Mouse (Mus musculus) stomach, embryonic 14.5 days (tissue): ENCODE measurements around the gene Mns1. TPM values are rescaled to one million over a fixed set of nuclear protein-coding genes. Genes with fewer than 3 reads are reported as not detected.
"Not testable (repeated sequence)": the region's sequence is repeated elsewhere in the genome, so short reads cannot be mapped to it uniquely, and the experiment has no call there.

ENCODE experiments used
- ATAC-seq: fragments of 200-750 bp; cut with Nextera tagmentation; 2 replicates; pipeline ENCODE4 v1.8.0; 2017; ENCODE audit warnings: low read depth, moderate TSS enrichment; ENCODE audit not compliant: insufficient number of reproducible peaks, insufficient read depth, low FRiP score
- H3K27ac ChIP-seq: fragments of 300-500 bp; sonication (generic); 2 replicates; pipeline ENCODE4 v1.5.1; 2014; ENCODE audit warnings: mild to moderate bottlenecking, low read length, moderate library complexity, mixed read lengths
- H3K27me3 ChIP-seq: fragments of 300-500 bp; sonication (generic); 2 replicates; pipeline ENCODE4 v1.6.1; 2014; ENCODE audit warnings: low read length, control low read depth, mixed read lengths; ENCODE audit not compliant: control insufficient read depth, insufficient read depth
- H3K36me3 ChIP-seq: fragments of 300-500 bp; sonication (generic); 2 replicates; pipeline ENCODE4 v1.6.1; 2014; ENCODE audit warnings: mild to moderate bottlenecking, control low read depth, low read length, moderate library complexity, mixed read lengths; ENCODE audit not compliant: control insufficient read depth, insufficient read depth
- H3K4me1 ChIP-seq: fragments of 300-500 bp; sonication (generic); 2 replicates; pipeline ENCODE4 v1.6.1; 2014; ENCODE audit warnings: low read length, control low read depth, mixed read lengths; ENCODE audit not compliant: control insufficient read depth, insufficient read depth
- H3K4me2 ChIP-seq: fragments of 300-500 bp; sonication (generic); replicated peaks from 2 replicates; pipeline ENCODE4 v1.6.1; 2014; ENCODE audit warnings: low read depth, low read length, control low read depth
- H3K4me3 ChIP-seq: fragments of 300-500 bp; sonication (generic); 2 replicates; pipeline ENCODE4 v1.5.1; 2014; ENCODE audit warnings: low read depth, low read length, control low read depth
- H3K9ac ChIP-seq: fragments of 300-500 bp; sonication (generic); replicated peaks from 2 replicates; pipeline ENCODE4 v1.6.1; 2014; ENCODE audit warnings: low read depth, mild to moderate bottlenecking, control low read depth, low read length, moderate library complexity, mixed read lengths
- H3K9me3 ChIP-seq: fragments of 300-500 bp; sonication (generic); 2 replicates; pipeline ENCODE4 v1.6.1; 2016; ENCODE audit warnings: low read depth, low read length, control low read depth; ENCODE audit not compliant: control insufficient read depth
- WGBS: fragments of 180-500 bp; shearing (Covaris S2); extraction: QIAGEN DNeasy Blood & Tissue Kit; methylation state at CpG from one replicate; pipeline ENCODE4 v1.1.7; 2014; 5-methylcytosine and 5-hydroxymethylcytosine counted together
- polyA plus RNA-seq: library from polyadenylated mRNA; unstranded; fragments of >200 nt; fragmentation: Nextera tagmentation; extraction: Ambion mirVana; gene quantifications from 2 replicates; pipeline ENCODE4 v1.2.1, GENCODE M21; 2014

Mns1 gene
- polyA plus RNA-seq, 1 experiment from 2014 or later = 22.6 TPM

- no peak for ATAC-seq
- WGBS = 56% methylated on average over 8 of the region's 8 CpGs
These were observed 3.4 kb downstream of the Mns1 start for GRCm38 (mm10) chr9:72440948-72441926.

GRCm38 (mm10) chr9:72441927-72442715, 4.3 kb downstream of the Mns1 start:
- no peak overlapping the region for H3K4me3 ChIP-seq
- no peaks in the 10 kb centered on the region for H3K9me3 ChIP-seq
- H3K4me1 ChIP-seq = peaks cover 10% of the 10 kb centered on the region; the same call in 1 of the 2 replicates
- no peaks in the 10 kb centered on the region for H3K27me3 ChIP-seq
- H3K27ac ChIP-seq = no peak overlapping the region
- no peak overlapping the region for H3K9ac ChIP-seq
- WGBS = 84% methylated on average over 10 of the region's 10 CpGs
- ATAC-seq = no peak
- H3K36me3 ChIP-seq = no peaks in the 10 kb centered on the region
- no peak overlapping the region for H3K4me2 ChIP-seq

More at GRCm38 (mm10) chr9:72440948-72441926, 3.4 kb downstream of the Mns1 start:
- H3K27ac ChIP-seq = no peak overlapping the region
- H3K4me1 ChIP-seq = peaks cover 10% of the 10 kb centered on the region; the same call in 1 of the 2 replicates
- H3K4me2 ChIP-seq = no peak overlapping the region
- H3K27me3 ChIP-seq = no peaks in the 10 kb centered on the region
- H3K9me3 ChIP-seq = no peaks in the 10 kb centered on the region
- H3K36me3 ChIP-seq = no peaks in the 10 kb centered on the region
- no peak overlapping the region for H3K4me3 ChIP-seq
- H3K9ac ChIP-seq = no peak overlapping the region

GRCm38 (mm10) chr9:72448026-72448425, 10.2 kb downstream of the Mns1 start:
- H3K4me3 ChIP-seq = no peak overlapping the region
- H3K4me1 ChIP-seq = no peaks in the 10 kb centered on the region
- no peaks in the 10 kb centered on the region for H3K27me3 ChIP-seq
- no peak overlapping the region for H3K9ac ChIP-seq
- H3K27ac ChIP-seq = no peak overlapping the region
- ATAC-seq = no peak
- 58% methylated on average over 8 of the region's 8 CpGs for WGBS
- peaks cover 4% of the 10 kb centered on the region for H3K36me3 ChIP-seq
- no peak overlapping the region for H3K4me2 ChIP-seq
- H3K9me3 ChIP-seq = no peaks in the 10 kb centered on the region

- H3K4me2 ChIP-seq = peak overlapping the region; percentile 22; the same call in 1 of the 2 replicates
- no peak overlapping the region for H3K4me3 ChIP-seq
These were observed 11.6 kb downstream of the Mns1 start for GRCm38 (mm10) chr9:72449367-72449766.

GRCm38 (mm10) chr9:72449841-72450240, 12.0 kb downstream of the Mns1 start:
- WGBS = 65% methylated on average over 2 of the region's 2 CpGs
- peaks cover 4% of the 10 kb centered on the region for H3K36me3 ChIP-seq
- H3K4me2 ChIP-seq = peak overlapping the region; percentile 22; the same call in 1 of the 2 replicates
- ATAC-seq = no peak
- no peak overlapping the region for H3K27ac ChIP-seq
- H3K9ac ChIP-seq = no peak overlapping the region
- no peaks in the 10 kb centered on the region for H3K27me3 ChIP-seq
- no peaks in the 10 kb centered on the region for H3K4me1 ChIP-seq
- H3K9me3 ChIP-seq = no peaks in the 10 kb centered on the region
- H3K4me3 ChIP-seq = no peak overlapping the region

More at GRCm38 (mm10) chr9:72449367-72449766, 11.6 kb downstream of the Mns1 start:
- Histone ChIP-seq H3K4me1 (no peaks in the 10 kb centered on the region), H3K27ac (no peak overlapping the region), H3K36me3 (peaks cover 4% of the 10 kb centered on the region), H3K27me3 (no peaks in the 10 kb centered on the region), H3K9me3 (no peaks in the 10 kb centered on the region), H3K9ac (no peak overlapping the region)
- ATAC-seq = no peak
- 64% methylated on average over 7 of the region's 7 CpGs for WGBS

GRCm38 (mm10) chr9:72450363-72450762, 12.6 kb downstream of the Mns1 start:
- Histone ChIP-seq H3K9ac (no peak overlapping the region), H3K27me3 (no peaks in the 10 kb centered on the region), H3K4me1 (no peaks in the 10 kb centered on the region), H3K4me3 (no peak overlapping the region), H3K36me3 (peaks cover 4% of the 10 kb centered on the region), H3K9me3 (no peaks in the 10 kb centered on the region), H3K4me2 (no peak overlapping the region), H3K27ac (no peak overlapping the region; the same call in 1 of the 2 replicates)
- no peak for ATAC-seq
- 59% methylated on average over 1 of the region's 1 CpGs for WGBS

GRCm38 (mm10) chr9:72451111-72451510, 13.3 kb downstream of the Mns1 start:
- Histone ChIP-seq H3K4me2 (no peak overlapping the region), H3K27me3 (no peaks in the 10 kb centered on the region), H3K27ac (no peak overlapping the region), H3K9ac (no peak overlapping the region), H3K9me3 (no peaks in the 10 kb centered on the region), H3K4me3 (no peak overlapping the region), H3K36me3 (peaks cover 4% of the 10 kb centered on the region), H3K4me1 (no peaks in the 10 kb centered on the region)
- ATAC-seq = no peak
- 70% methylated on average over 6 of the region's 6 CpGs for WGBS

- ATAC-seq, H3K27ac ChIP-seq, H3K27me3 ChIP-seq, H3K36me3 ChIP-seq, H3K4me1 ChIP-seq, H3K9ac ChIP-seq, H3K4me3 ChIP-seq, H3K9me3 ChIP-seq, H3K4me2 ChIP-seq: not testable (repeated sequence)
These were observed 16.5 kb downstream of the Mns1 start for GRCm38 (mm10) chr9:72454281-72454680.
